Mouse (Mus musculus) urinary bladder, postnatal 10 days (tissue): ENCODE measurements at regions not wholly inside any gene's neighbourhood (a gene's known extent, or its start where the extent isn't known, plus 50 kb on each side); places are given as distances from the start of the nearest gene placed in this dataset.
A peak's percentile ranks its signal among the peaks of the same experiment; 100 is the strongest.

Source experiments
- DNase-seq: peaks from one replicate; pipeline ENCODE4 v3.0.0; 2022; ENCODE audit warnings: low spot score

GRCm38 (mm10) chr3:102316151-102316550 is 111.7 kb upstream of the Vangl1 start:
- DNase-seq = no peak

GRCm38 (mm10) chr3:102311482-102312225 is 107.2 kb upstream of the Vangl1 start:
- no peak for DNase-seq

- DNase-seq = no peak
Measured at GRCm38 (mm10) chr3:102310243-102310642, 105.8 kb upstream of the Vangl1 start.

- DNase-seq = peak; percentile 34
Measured at GRCm38 (mm10) chr3:102309756-102310155, 105.3 kb upstream of the Vangl1 start.

GRCm38 (mm10) chr3:102307656-102308055 is 103.2 kb upstream of the Vangl1 start:
- no peak for DNase-seq

GRCm38 (mm10) chr3:102292385-102292784 is 87.9 kb upstream of the Vangl1 start:
- no peak for DNase-seq

- DNase-seq = no peak
Measured at GRCm38 (mm10) chr3:102281983-102282382, 77.5 kb upstream of the Vangl1 start.

- DNase-seq = no peak
Measured at GRCm38 (mm10) chr3:102276758-102277157, 72.3 kb upstream of the Vangl1 start.

GRCm38 (mm10) chr3:102276283-102276682 is 71.8 kb upstream of the Vangl1 start:
- DNase-seq = no peak

- no peak for DNase-seq
Measured at GRCm38 (mm10) chr3:102275256-102276022, 70.9 kb upstream of the Vangl1 start.

- no peak for DNase-seq
Measured at GRCm38 (mm10) chr3:102270779-102271178, 66.3 kb upstream of the Vangl1 start.

GRCm38 (mm10) chr3:102270257-102270656 is 65.8 kb upstream of the Vangl1 start:
- DNase-seq = no peak

GRCm38 (mm10) chr3:102266136-102266535 is 61.6 kb upstream of the Vangl1 start:
- DNase-seq = no peak

GRCm38 (mm10) chr3:102265146-102265545 is 60.7 kb upstream of the Vangl1 start:
- no peak for DNase-seq

- DNase-seq = no peak
Measured at GRCm38 (mm10) chr3:102263326-102263725, 58.8 kb upstream of the Vangl1 start.

- DNase-seq = no peak
Measured at GRCm38 (mm10) chr3:102262665-102263064, 58.2 kb upstream of the Vangl1 start.

GRCm38 (mm10) chr3:102261517-102261916 is 57.0 kb upstream of the Vangl1 start:
- no peak for DNase-seq
